Mouse (Mus musculus) midbrain, embryonic 13.5 days (tissue): ENCODE results near the gene Dgki. TPM values are rescaled to one million over a fixed set of nuclear protein-coding genes. Genes with fewer than 3 reads are reported as not detected.

Experiments
- ATAC-seq: fragments of 200-750 bp; cut with Nextera tagmentation; 2 replicates; pipeline ENCODE4 v1.8.0; 2017; ENCODE audit warnings: mild to moderate bottlenecking, moderate TSS enrichment, moderate library complexity
- H3K27ac ChIP-seq: fragments of 300-500 bp; sonication (generic); 2 replicates; pipeline ENCODE4 v1.5.1; 2015; ENCODE audit warnings: inconsistent platforms, mild to moderate bottlenecking, moderate library complexity
- H3K27me3 ChIP-seq: fragments of 300-500 bp; sonication (generic); 2 replicates; pipeline ENCODE4 v1.6.1; 2015; ENCODE audit warnings: mild to moderate bottlenecking, inconsistent platforms
- H3K36me3 ChIP-seq: fragments of 300-500 bp; sonication (generic); 2 replicates; pipeline ENCODE4 v1.6.1; 2015; ENCODE audit warnings: mild to moderate bottlenecking, inconsistent platforms
- H3K4me1 ChIP-seq: fragments of 300-500 bp; sonication (generic); replicated peaks from 2 replicates; pipeline ENCODE4 v1.6.1; 2015; ENCODE audit warnings: inconsistent platforms
- H3K4me2 ChIP-seq: fragments of 300-500 bp; sonication (generic); replicated peaks from 2 replicates; pipeline ENCODE4 v1.6.1; 2015; ENCODE audit warnings: moderate library complexity, mild to moderate bottlenecking, inconsistent platforms
- H3K4me3 ChIP-seq: fragments of 300-500 bp; sonication (generic); replicated peaks from 2 replicates; pipeline ENCODE4 v1.5.1; 2015; ENCODE audit warnings: mild to moderate bottlenecking, inconsistent platforms
- H3K9ac ChIP-seq: fragments of 300-500 bp; sonication (generic); replicated peaks from 2 replicates; pipeline ENCODE4 v1.6.1; 2015; ENCODE audit warnings: mild to moderate bottlenecking, inconsistent platforms
- H3K9me3 ChIP-seq: fragments of 300-500 bp; sonication (generic); 2 replicates; pipeline ENCODE4 v1.6.1; 2016; ENCODE audit warnings: mild to moderate bottlenecking, inconsistent platforms
- WGBS: fragments of 180-500 bp; shearing (Covaris S2); methylation state at CpG from one replicate; pipeline ENCODE4 v1.1.7; 2015; 5-methylcytosine and 5-hydroxymethylcytosine counted together
- polyA plus RNA-seq: library from polyadenylated mRNA; unstranded; fragments of >200 nt; fragmentation: Nextera tagmentation; extraction: Ambion mirVana; gene quantifications from 2 replicates; pipeline ENCODE4 v1.2.1, GENCODE M21; 2015

The Dgki gene
- polyA plus RNA-seq, 1 experiment from 2014 or later, result 6.4 TPM

GRCm38 (mm10) chr6:37072401-37073016 lies 227.5 kb downstream of the Dgki start:
- Histone ChIP-seq H3K4me3 (no peak overlapping the region), H3K9me3 (no peaks in the 10 kb centered on the region), H3K27ac (no peak overlapping the region), H3K4me1 (peaks cover 2% of the 10 kb centered on the region; the same call in 1 of the 2 replicates), H3K9ac (no peak overlapping the region), H3K36me3 (no peaks in the 10 kb centered on the region), H3K27me3 (no peaks in the 10 kb centered on the region), H3K4me2 (no peak overlapping the region)
- WGBS, result 69% methylated on average over 9 of the region's 9 CpGs
- no peak for ATAC-seq

GRCm38 (mm10) chr6:37069836-37070600 lies 230.0 kb downstream of the Dgki start:
- ATAC-seq, result no peak
- no peak overlapping the region for H3K9ac ChIP-seq
- no peak overlapping the region for H3K4me2 ChIP-seq
- no peaks in the 10 kb centered on the region for H3K36me3 ChIP-seq
- H3K4me1 ChIP-seq, result peaks cover 6% of the 10 kb centered on the region; the same call in 1 of the 2 replicates
- WGBS, result 74% methylated on average over 14 of the region's 14 CpGs
- H3K27ac ChIP-seq, result 0 out of 2 replicates have a peak overlapping the region, but pooled peaks have one; percentile 16
- H3K4me3 ChIP-seq, result no peak overlapping the region
- H3K9me3 ChIP-seq, result no peaks in the 10 kb centered on the region
- no peaks in the 10 kb centered on the region for H3K27me3 ChIP-seq

GRCm38 (mm10) chr6:37068737-37069136 lies 231.2 kb downstream of the Dgki start:
- Histone ChIP-seq H3K4me1 (peaks cover 6% of the 10 kb centered on the region; the same call in 1 of the 2 replicates), H3K9ac (no peak overlapping the region), H3K27ac (no peak overlapping the region), H3K36me3 (no peaks in the 10 kb centered on the region), H3K4me2 (no peak overlapping the region), H3K9me3 (no peaks in the 10 kb centered on the region), H3K4me3 (no peak overlapping the region), H3K27me3 (no peaks in the 10 kb centered on the region)
- ATAC-seq, result no peak
- 94% methylated on average over 6 of the region's 6 CpGs for WGBS

GRCm38 (mm10) chr6:37067357-37067756 lies 232.6 kb downstream of the Dgki start:
- H3K4me3 ChIP-seq, result no peak overlapping the region
- no peaks in the 10 kb centered on the region for H3K36me3 ChIP-seq
- no peaks in the 10 kb centered on the region for H3K27me3 ChIP-seq
- H3K9ac ChIP-seq, result no peak overlapping the region
- no peak overlapping the region for H3K27ac ChIP-seq
- ATAC-seq, result no peak
- peaks cover 6% of the 10 kb centered on the region; the same call in 1 of the 2 replicates for H3K4me1 ChIP-seq
- no peak overlapping the region for H3K4me2 ChIP-seq
- WGBS, result 23% methylated on average over 1 of the region's 1 CpGs
- no peaks in the 10 kb centered on the region for H3K9me3 ChIP-seq

- no peaks in the 10 kb centered on the region for H3K9me3 ChIP-seq
- H3K27ac ChIP-seq, result peak overlapping the region; percentile 10; the same call in 1 of the 2 replicates
- ATAC-seq, result peak; percentile 62; the same call in 1 of the 2 replicates
- WGBS, result 52% methylated on average over 10 of the region's 10 CpGs
- H3K4me2 ChIP-seq, result no peak overlapping the region
- H3K4me3 ChIP-seq, result no peak overlapping the region
- H3K27me3 ChIP-seq, result no peaks in the 10 kb centered on the region
- no peak overlapping the region for H3K9ac ChIP-seq
- no peaks in the 10 kb centered on the region for H3K36me3 ChIP-seq
- 0 out of 2 replicates have a peak, but pooled peaks cover 6% of the 10 kb centered on the region for H3K4me1 ChIP-seq
Measured at GRCm38 (mm10) chr6:37064214-37064830, 235.7 kb downstream of the Dgki start.

- Histone ChIP-seq H3K9ac (no peak overlapping the region), H3K4me3 (no peak overlapping the region), H3K4me1 (0 out of 2 replicates have a peak, but pooled peaks cover 6% of the 10 kb centered on the region), H3K27ac (0 out of 2 replicates have a peak overlapping the region, but pooled peaks have one; percentile 11), H3K9me3 (no peaks in the 10 kb centered on the region), H3K4me2 (no peak overlapping the region), H3K27me3 (no peaks in the 10 kb centered on the region), H3K36me3 (no peaks in the 10 kb centered on the region)
- WGBS, result 89% methylated on average over 7 of the region's 7 CpGs
- no peak for ATAC-seq
Measured at GRCm38 (mm10) chr6:37063266-37063665, 236.7 kb downstream of the Dgki start.

DNA sequence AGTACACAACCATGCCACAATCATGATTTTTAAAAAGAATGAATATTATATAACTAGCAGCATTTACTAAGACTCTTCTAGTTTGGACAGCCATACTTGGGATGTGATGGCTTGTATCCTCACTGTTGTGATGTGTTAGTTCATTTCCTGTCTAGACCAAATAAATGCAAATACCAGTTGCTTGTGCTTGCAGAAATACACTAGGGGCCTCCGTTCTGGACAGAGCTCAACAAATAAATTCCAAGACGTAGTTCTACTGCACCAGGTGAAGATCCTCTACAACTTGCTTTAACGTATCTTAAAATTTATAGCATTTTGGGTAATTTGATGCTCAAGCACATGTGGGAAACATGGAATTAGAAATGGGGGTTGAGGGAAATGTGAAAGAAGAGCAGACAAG lies 239.9 kb downstream of the Dgki start:
- no peak overlapping the region for H3K9ac ChIP-seq
- no peak overlapping the region for H3K4me2 ChIP-seq
- H3K36me3 ChIP-seq, result no peaks in the 10 kb centered on the region
- no peaks in the 10 kb centered on the region for H3K27me3 ChIP-seq
- H3K27ac ChIP-seq, result no peak overlapping the region
- 90% methylated on average over 3 of the region's 3 CpGs for WGBS
- no peak overlapping the region for H3K4me3 ChIP-seq
- no peaks in the 10 kb centered on the region for H3K9me3 ChIP-seq
- ATAC-seq, result no peak
- H3K4me1 ChIP-seq, result no peaks in the 10 kb centered on the region

DNA sequence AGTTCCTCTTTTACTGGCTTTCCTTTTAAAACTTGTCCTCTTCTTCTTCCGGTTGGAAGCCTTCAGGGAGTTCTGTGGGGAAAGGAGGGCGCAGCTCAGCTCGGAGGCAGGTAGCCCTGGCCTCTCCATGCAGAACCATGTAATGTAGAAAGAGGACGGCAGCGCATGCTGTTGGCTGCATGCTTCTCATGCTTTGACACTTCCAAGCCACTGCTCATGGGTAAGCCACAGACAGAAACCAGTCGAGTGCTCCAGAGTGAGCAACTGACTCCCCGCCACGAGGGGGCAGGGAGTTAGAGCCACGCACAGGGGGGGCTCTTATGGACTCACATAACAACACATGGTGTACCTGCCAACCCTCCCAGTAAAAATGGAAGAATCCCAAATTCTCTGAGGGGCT lies 242.0 kb downstream of the Dgki start:
- Histone ChIP-seq H3K27ac (no peak overlapping the region), H3K4me3 (no peak overlapping the region), H3K36me3 (no peaks in the 10 kb centered on the region), H3K9ac (no peak overlapping the region), H3K9me3 (no peaks in the 10 kb centered on the region), H3K4me2 (no peak overlapping the region), H3K4me1 (no peaks in the 10 kb centered on the region), H3K27me3 (no peaks in the 10 kb centered on the region)
- ATAC-seq, result no peak
- 88% methylated on average over 9 of the region's 9 CpGs for WGBS

DNA sequence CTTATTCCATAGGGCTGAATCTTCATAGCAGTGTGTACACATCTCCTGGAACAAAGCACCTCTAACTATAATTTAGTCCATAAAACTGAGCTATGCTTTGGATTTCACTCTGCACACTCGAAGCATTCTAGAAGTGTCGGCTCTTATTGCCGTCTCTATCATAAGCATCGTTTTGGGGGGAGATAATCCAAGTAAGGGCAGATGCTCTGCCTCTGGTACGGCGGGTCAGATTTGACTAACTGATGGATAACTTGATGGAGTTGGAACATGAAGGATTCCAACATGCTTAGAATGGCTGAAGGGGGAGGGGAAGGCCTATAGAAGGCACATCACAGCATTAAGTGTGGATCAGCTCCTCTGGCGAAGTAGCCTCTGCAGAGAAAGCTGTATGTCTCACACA lies 242.4 kb downstream of the Dgki start:
- Histone ChIP-seq H3K4me1 (no peaks in the 10 kb centered on the region), H3K4me3 (no peak overlapping the region), H3K4me2 (no peak overlapping the region), H3K9me3 (no peaks in the 10 kb centered on the region), H3K36me3 (no peaks in the 10 kb centered on the region), H3K27ac (no peak overlapping the region), H3K9ac (no peak overlapping the region), H3K27me3 (no peaks in the 10 kb centered on the region)
- WGBS, result 94% methylated on average over 7 of the region's 7 CpGs
- ATAC-seq, result no peak

DNA sequence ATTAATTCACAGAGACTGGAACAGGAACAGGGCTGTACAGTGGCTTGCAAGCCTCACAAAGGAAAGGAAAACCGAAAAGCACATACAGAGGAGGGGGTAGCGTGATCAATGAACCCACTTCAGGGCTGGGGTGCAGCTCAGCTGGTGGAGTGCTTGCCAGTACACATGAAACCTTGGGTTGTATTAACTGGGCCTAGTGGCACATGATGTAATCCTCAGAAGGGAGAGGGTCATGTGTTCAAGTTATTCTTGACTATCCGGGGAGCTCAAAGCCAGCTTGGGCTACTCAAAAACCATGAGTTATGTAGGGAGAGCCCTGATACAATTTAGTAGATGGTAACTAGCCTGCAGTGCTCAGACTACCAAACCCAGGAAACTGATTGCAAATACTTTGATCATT lies 244.3 kb downstream of the Dgki start:
- Histone ChIP-seq H3K27ac (no peak overlapping the region), H3K27me3 (no peaks in the 10 kb centered on the region), H3K4me3 (no peak overlapping the region), H3K9me3 (no peaks in the 10 kb centered on the region), H3K4me1 (peaks cover 6% of the 10 kb centered on the region; the same call in 1 of the 2 replicates), H3K4me2 (no peak overlapping the region), H3K9ac (no peak overlapping the region), H3K36me3 (no peaks in the 10 kb centered on the region)
- ATAC-seq, result no peak
- WGBS, result 94% methylated on average over 3 of the region's 3 CpGs

DNA sequence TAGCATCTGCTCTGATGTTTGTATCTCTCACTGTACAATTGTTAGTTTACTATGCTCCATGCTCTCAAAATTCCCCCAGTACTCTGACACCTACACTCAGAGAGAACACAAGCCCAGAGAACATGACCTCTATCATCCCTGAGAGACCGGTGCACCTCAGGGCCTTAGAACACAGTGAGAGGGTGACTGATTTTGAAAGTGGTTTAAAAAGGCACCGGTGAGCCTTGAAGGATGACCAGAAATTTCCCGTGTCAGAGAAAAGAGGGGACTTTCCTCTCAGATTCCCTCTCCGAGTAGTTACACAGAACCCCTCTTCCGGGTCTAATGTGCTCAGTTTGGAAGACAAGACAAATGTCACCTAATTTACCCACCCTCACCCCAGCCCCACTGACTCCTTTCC lies 244.9 kb downstream of the Dgki start:
- no peaks in the 10 kb centered on the region for H3K9me3 ChIP-seq
- H3K27me3 ChIP-seq, result no peaks in the 10 kb centered on the region
- 84% methylated on average over 5 of the region's 5 CpGs for WGBS
- no peak for ATAC-seq
- H3K4me3 ChIP-seq, result no peak overlapping the region
- H3K4me1 ChIP-seq, result peaks cover 6% of the 10 kb centered on the region; the same call in 1 of the 2 replicates
- no peak overlapping the region for H3K4me2 ChIP-seq
- no peak overlapping the region for H3K9ac ChIP-seq
- no peak overlapping the region for H3K27ac ChIP-seq
- H3K36me3 ChIP-seq, result no peaks in the 10 kb centered on the region

- H3K4me1 ChIP-seq, result peaks cover 6% of the 10 kb centered on the region; the same call in 1 of the 2 replicates
- H3K4me3 ChIP-seq, result no peak overlapping the region
- no peaks in the 10 kb centered on the region for H3K9me3 ChIP-seq
- WGBS, result 55% methylated on average over 6 of the region's 6 CpGs
- no peak overlapping the region for H3K27ac ChIP-seq
- no peaks in the 10 kb centered on the region for H3K27me3 ChIP-seq
- no peaks in the 10 kb centered on the region for H3K36me3 ChIP-seq
- no peak overlapping the region for H3K9ac ChIP-seq
- no peak for ATAC-seq
- H3K4me2 ChIP-seq, result no peak overlapping the region
Measured at GRCm38 (mm10) chr6:37054435-37055020, 245.5 kb downstream of the Dgki start.
